Mouse (Mus musculus) c-Kit-positive CD71-negative TER-119-negative erythroid progenitor cells, embryonic 14.5 days (primary cell): ENCODE results near the gene Brsk1.

ENCODE experiments used
- DNase-seq: peaks from one replicate; pipeline ENCODE4 v3.0.0-alpha.2; 2013; ENCODE audit warnings: low read depth

Brsk1 gene

DNA sequence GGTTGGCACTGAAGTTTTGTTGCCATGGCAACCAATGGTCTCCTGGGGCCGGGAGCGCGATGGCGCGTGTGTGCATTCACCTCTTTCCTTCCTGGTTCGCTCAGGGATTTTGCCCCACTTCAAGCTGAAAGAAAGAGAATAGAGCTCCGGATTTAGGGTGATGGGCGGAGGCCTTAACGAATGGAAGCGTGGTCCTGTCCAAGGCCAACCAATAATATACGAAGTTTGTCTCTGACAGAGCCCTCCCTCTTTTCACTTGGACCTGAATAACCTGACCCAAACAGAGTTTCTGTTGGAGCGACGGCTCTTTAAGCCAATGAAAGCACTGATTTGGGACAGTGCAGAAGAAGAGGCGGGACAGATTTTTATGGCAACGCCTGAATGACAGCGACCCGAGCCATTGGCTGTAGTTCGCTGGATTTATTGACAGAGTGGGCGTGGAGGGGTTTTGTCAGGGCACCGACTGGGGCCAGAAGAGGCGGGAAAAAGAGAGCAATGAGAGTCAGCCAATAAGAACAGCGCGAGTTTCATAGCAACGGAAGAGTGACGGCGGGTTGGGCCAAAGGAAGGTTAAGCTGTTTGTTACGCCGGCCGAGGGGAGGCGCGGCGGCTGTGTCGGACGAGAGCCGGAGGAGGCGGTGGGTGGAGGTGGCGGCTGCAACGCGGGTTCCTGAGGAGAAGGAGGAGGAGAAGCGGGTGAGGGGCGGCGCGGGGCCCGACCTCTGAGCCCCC is 49.3 kb downstream of the Brsk1 start, which contains the start of gene Kmt5c:
Kmt5c (plus strand) TSS at position 572 of the 732 bp plus-strand sequence.
- DNase-seq: peak; percentile 99

DNA sequence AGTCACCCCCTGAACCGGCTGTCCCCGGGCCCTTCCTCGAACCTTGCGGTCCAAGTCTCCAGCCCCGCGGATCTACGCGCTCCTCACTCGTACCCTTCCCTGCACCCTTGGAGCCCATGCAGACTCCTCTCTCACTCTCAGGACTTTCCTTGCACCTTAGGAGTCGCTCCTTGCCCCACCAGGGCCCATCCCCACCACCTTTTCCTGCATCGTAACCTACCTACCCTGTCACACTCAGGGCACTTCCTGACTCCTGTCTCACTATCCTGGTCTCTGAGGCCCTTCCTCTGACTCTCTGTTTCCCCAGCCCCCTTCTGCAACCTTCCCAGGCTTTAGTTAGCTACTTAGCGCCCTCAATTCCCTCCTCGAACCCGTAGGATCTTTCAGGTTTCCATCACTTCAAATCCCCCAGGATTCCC is 49.9 kb downstream of the Brsk1 start:
- no peak for DNase-seq

DNA sequence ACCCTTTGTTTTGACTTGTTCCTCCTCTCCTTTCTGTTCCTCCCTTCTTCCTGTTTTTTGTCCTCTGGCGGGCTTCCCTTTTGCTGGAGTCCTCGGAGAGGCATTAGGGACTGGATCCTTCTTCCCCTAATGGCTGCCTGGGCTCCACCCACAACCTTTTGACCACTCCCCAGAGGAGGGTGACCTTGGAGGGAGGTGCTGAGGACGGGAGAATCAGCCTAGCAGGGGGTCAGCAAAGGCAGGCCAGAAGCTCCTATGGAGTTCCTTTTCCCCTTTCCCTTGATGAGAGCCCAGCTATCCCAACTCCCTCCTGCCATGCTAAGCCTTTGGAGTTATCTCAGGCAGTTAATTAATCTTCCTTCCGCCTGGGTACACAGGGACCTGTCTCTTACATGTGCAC is 50.7 kb downstream of the Brsk1 start:
- DNase-seq: no peak

DNA sequence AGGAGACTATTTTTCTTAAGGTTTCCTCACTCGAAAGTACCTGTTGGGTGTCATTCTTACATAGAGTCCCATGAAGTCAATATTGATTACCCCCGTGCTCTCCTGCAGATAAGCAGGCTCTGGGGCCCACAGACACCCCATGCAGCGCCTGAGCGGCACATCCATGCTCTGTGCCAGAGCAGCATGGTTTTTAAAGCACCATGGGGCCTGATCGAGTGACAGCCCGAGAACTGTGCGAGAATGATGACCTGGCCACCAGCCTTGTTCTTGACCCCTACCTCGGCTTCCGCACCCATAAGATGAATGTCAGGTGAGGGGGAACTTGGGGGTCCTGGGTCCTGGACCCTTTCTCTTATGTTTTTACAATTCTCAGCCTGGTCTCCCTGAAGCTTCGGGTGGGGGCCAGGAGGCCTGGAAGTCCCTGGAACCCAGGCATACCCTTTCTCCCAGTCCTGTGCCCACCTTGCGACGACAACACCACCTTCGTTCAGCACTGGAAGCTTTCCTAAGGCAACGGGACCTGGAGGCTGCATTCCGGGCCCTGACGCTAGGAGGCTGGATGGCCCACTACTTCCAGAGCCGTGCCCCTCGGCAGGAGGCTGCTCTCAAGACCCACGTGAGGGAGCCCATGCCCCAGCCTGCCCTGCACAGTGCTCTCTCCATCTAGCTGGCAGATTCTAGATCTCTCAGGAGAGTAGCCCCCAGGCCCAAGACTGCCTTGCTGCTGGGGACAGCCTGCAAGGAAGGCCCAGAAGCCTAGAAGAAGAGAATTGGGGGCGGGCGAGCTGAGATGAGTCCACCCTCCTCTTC is 51.5 kb downstream of the Brsk1 start:
- no peak for DNase-seq

DNA sequence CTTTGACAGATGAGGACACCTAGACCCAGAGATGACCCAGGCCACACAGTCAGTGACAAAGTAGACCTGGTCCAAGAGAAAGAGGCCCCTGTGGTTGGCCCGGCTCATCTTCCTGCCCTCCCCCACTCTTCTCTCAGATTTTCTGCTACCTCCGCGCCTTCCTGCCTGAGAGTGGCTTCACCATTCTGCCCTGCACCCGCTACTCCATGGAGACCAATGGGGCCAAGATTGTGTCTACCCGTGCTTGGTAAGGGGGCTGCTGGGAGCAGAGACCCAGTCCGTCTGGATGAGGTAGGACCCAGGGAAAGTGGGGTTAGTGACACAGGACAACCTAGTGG is 52.0 kb downstream of the Brsk1 start:
- no peak for DNase-seq

DNA sequence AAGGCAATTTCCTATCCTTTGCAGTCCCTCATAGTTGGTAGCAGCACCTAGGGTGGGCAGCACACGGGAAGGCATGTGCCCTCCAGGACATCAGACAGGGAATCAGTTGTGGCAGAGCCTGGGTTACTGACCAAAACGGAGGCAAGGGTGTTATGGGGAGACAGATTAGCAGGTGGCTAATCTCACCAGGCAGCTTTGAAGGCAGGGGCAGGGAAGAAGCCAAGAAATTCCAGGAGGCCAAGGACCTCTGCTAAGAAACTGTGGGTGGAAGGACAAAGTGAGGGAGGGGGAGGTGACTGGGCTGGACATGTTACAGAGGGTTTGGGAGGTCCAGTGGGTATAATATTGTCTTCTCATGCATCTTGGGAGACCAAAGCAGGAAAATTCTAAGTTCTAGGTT is 53.0 kb downstream of the Brsk1 start:
- no peak for DNase-seq

DNA sequence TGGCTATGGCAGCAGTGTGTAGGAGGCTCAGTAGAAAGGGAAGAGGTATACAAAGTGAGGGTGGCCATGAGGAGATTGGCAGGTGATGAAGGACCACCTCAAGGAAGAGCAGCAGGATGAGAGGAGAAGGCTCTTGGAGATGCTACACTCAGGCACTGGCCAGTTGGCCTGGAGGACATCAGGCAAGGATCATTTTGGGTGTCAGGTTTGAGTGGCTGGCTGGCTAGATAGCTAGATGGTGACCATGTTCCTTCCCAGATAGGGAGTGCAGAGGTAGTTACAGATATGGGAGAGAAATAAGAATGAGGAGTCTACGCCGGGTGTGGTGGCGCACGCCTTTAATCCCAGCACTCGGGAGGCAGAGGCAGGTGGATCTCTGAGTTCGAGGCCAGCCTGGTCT is 54.5 kb downstream of the Brsk1 start:
- no peak for DNase-seq

DNA sequence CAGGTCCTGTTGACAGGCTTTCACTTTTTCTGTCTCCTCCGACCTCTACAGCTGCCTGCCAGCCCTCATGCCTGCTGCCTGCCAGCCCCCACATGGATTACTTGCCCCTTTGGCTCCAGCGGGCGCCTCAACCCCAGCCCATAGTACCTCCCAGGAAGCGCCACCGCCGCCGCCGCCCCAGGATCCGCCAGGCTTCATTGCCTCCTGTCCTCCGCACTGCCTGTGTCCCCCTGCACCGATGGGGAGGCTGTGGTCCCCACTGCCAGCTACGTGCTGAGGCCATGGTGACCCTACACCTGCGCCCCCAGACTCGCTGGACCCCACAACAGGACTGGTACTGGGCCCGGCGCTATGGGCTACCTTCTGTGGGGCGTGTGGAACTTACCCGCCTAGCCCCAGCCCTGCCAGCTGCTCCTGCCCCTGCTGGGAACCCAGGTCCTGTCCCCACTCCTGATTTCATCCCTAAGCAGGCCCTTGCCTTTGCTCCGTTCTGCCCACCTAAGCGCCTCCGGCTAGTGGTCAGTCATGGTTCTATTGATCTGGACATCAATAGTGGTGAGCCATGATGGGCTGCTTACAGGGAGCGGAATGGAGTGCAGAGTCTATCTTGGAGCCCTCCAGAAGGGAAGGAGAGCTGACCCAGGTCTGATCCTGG is 56.0 kb downstream of the Brsk1 start:
- no peak for DNase-seq

DNA sequence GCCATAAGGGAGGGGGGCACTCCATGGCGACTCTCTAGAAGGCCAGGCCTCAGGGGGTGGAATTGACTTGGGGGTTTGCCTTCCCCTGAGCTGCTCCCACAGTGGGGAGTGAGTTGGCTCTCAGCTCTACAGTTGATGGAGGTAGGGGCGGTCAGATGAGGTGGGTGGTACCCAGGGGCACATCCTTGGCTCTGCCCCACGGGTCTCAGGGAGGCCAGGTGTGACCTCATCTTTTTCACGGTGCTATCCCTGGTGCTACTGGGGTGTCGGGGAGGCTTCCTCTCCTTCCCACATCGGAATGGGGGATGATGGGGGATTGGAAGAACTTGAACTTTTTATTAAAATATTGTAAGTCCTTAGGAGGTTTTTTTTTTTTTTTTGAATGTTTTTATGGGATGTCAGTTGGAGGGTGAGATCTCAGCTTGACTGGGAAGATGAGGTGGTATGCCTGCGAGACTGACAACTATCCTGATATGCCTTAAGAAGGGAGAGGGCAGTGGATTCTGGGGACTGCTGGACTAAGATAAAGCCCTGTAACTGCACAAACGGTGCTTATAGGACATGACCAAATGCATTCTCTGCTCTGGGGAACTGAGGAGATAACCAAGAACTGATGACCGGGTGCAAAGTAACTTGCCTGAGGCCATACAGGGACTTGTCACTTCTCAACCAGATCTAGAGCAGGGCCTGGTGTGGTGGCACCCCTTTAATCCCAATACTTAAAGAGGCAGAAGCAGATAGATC is 56.9 kb downstream of the Brsk1 start:
- no peak for DNase-seq

DNA sequence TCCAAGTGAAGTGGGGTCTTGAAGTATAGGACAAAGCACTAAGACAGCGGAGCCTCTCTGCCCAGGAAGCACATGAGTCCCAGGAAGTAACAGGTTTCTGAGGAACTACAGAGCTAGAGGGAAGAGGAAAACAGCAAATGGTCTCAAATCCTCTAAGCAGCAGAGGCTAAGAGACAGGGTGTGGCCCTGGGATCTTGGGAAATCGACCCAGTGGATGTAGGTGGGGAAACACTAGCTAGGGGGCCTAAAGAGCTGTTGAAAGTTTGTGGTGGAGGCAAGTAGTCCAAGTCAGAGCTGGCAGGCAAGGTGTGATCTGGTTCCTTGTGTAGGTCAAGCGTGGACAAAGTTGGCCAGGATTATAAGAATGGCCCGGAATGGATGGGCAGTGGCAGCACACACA is 57.9 kb downstream of the Brsk1 start:
- no peak for DNase-seq

DNA sequence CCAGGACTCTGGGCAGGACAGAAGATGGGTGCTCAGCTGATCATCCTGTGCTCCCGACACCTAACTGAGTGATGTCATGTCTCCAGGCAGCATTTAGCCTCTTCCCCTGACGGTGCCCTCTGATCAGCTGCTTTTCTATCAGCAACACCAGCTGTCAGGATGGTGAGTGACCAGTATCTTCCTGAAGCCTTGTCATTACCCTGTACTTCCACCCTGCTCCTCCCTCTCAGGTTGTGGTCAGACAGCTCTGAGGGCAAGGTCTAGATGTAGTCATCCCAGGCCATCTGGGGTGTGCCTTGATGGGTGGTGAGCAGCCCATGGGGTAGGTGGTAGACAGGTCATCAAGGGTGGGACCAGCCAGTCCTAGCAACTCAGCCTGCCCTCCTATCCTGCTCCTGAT is 58.8 kb downstream of the Brsk1 start:
- no peak for DNase-seq

DNA sequence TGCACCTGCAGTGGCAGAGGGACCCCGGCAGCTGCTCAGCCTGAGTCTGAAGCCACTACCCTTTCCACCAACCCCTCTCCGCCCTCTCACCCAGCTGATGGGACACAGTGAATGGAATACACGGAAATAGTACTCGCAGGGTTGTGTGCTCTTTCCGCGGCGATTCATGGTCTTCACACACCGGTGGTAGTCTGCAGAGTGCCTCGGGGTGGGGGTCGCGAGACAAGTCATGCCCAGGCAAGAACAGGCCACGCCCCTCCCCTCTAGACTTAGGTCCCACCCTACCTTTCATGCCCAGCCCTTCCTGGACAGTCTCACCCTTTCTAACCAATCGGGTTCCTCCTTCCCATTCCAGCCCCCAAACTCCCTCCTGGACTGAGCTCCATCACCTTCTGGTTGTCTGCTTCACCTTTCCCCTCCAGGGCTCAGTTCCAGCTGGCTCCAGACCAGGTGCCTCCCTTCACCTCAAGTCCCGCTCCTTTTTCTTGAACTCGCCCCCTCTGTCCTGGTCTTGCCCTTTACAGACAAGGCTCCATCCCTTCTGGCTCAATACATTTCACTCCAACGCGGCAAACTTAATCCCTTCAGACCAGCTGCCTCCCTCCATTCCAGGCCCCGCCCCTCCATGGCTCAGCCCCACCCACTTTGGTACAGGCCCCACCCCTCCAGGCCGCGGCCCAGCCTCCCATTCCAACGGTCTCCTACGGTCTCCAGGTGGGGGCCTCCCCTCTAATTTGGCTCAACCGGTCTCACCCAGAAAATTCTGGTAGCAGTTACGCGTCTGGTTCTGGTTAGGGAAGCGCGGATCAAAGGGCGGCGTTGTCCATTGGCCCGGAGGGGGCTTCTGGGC is 61.8 kb downstream of the Brsk1 start:
- no peak for DNase-seq

DNA sequence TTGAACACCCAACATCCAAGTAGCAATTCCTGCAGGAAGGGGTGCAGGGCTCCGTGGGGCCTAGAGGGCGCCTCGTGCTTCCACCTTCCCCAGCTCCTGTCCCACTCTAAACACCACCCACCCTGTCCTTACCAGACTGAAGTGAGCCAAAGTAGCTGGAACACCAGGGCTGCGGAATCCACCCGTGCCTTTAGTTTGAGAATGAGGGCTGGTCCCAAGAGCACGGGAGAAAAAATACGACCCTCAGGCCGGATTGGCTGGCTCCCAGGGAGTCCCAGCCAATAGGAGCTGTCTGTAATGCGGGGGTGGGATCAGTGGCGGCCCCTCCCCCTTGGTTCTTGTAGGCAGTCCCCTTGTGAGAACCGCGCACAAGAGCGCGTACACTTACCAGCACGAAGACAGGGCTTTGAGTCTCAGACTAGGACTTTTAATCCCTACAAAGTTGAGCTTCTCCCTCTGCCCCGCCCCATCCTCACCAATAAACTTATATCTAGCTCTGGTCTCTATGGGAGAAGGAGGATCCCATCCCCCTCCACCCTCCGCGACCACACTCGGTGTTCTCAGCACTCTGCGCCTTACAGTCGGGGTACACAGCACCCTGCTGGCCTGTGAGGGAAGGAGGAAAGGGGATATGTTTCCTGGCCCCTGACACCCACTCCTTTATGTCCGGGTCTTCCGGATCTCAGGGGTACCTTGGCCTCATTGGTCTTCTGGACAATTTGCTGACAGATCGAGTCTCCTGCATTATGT is 62.6 kb downstream of the Brsk1 start, which contains the start of gene Cox6b2:
Cox6b2 (minus strand) TSS at position 274 of the 750 bp plus-strand sequence.
- DNase-seq: peak; percentile 86

DNA sequence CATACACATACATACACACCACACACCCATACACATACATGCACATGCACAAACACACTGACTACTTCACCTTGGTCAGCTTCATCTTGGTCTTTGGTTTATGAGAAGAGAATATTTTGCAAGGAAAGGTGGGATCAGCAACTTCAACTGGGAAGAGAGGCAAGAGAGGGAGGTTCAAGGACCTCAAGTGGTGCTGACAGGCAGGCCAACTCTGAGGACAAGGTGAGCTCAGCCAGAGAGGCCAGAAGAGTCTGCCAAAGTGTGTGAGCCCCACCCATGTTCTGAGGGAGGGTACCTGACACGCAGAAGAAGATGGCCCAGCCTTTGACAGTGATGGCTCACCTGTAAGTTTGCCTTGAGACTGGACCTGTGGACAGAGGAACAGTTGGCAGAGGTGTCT is 69.3 kb downstream of the Brsk1 start:
- DNase-seq: no peak

DNA sequence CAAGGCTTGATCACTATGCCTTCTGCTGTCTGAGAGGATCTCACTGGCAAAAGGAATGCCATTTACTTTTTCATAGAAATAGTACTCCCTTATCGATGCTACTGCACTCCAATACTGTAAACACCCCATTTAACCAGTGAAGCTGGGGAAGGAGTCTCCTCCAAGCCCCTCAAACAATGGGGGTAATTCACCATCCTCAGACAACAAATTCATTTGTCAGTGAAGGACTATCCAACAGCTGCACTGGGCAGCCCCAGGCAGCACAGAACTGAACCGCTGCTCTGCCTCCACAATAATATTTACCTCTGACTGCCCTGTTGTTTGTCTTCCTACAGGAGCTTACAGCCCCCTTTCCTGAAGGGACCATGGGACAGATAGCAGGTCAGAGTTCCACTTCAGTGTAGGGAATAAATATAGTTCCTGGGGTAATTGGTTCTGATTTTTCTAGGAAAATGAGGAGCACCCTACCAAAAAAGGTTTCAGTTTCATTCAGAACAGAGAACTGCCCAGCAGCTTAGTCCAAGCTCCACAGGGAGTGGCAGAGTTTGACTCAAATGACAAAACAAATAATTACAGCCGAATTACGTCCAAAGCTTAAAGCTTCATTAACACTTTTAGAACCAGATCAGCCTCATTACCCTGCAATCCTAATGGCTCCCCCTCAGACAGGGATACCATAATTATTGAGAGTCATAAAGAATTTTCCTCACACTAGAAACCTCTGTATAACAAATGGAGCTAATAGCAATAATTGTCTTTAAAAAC is 74.7 kb downstream of the Brsk1 start:
- no peak for DNase-seq
